Mouse (Mus musculus): ENCODE results near the gene Tirap. TPM values are rescaled to one million over a fixed set of nuclear protein-coding genes. Genes with fewer than 3 reads are reported as not detected.

Tirap gene
- 10.7 and 12.3 TPM in 2 replicates for polyA plus RNA-seq (2015; fragmentation: Nextera tagmentation; extraction: Ambion mirVana)

DNA sequence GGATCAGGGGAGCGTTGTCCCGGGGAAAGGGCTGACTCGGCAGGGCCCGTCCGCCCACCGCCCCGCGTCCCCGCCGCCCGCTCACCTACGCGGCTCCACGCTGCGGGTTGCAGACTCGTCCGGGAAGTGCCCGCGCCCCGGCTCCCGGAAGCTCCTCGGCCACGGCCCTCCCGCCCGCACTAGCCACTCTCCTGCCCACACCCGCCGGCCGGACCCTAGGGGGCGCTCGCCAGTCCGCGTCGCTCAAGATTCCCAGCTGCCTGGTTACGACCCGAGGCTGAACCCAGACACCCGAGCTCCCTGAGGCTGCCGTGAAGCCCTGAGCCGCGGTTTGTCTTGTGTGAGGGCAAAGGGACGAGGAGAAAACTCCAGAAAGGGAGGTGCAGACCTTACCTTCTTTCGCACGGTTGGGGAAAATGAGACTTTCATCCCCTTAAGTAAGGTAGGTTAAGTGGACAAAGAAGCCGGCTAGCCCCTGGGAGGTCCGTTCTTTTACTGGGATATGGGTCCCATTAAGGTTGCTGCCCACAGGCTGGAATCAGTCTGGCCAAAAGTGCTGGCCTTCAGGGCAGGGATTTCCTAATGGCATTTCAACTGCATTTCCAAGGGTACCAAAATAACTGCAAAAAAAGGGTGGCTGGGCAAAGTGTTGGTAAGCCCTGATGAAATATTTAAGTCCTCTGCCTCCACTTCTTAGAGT, at the start of gene Tirap, which contains the start of gene Srpr:
Tirap (minus strand) TSS at position 520 of the 700 bp plus-strand sequence.
Srpr (plus strand) TSS at position 404 of the 700 bp plus-strand sequence.
- Histone ChIP-seq H3K4me3 (replicated peaks) (peak within 1 kb of the TSS; percentile 72), H3K4me1 (peaks cover 12% of the 10 kb centered on the region), H3K27ac (replicated peaks) (peak within 1 kb of the TSS; percentile 84), H3K27me3 (no peaks in the 10 kb centered on the region), H3K36me3 (peaks cover 7% of the 10 kb centered on the region), H3K4me2 (replicated peaks) (peak within 1 kb of the TSS; percentile 69), H3K9ac (peak within 1 kb of the TSS; percentile 54), H3K9me3 (replicated peaks) (no peaks in the 10 kb centered on the region)
- peak; percentile 87 for ATAC-seq (ENCODE audit: insufficient number of reproducible peaks, low FRiP score, low TSS enrichment, low read depth)
- WGBS, result under 1% methylated on average over 44 of the region's 44 CpGs

DNA sequence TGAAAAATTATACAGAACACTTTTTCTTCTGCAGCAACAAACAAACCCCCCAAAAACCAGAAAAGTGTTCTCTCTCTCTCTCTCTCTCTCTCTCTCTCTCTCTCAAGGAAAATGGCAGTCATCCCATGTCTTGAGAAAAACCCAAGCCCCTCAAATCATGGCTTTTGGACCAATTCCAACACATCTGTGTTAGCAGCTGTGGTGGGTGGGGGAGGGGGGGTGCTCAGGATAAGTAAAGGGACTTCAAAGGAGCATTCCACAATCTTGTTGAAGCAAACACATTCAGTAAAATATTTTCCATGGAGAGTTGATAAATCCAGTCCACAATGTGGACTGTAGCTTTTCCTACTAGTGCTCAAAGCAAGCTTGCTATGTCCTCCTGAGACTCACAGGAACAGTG, 49.4 kb upstream of the Tirap start:
- no peak overlapping the region; the same call in 1 of the 2 replicates for H3K27ac ChIP-seq (replicated peaks)
- H3K36me3 ChIP-seq, result no peaks in the 10 kb centered on the region
- H3K4me2 ChIP-seq (replicated peaks), result no peak overlapping the region
- H3K9ac ChIP-seq, result no peak overlapping the region
- H3K4me3 ChIP-seq (replicated peaks), result no peak overlapping the region
- 0 out of 2 replicates have a peak, but pooled peaks have one; percentile 51 for ATAC-seq (ENCODE audit: insufficient number of reproducible peaks, low FRiP score, low TSS enrichment, low read depth)
- peaks cover 11% of the 10 kb centered on the region for H3K4me1 ChIP-seq
- no peaks in the 10 kb centered on the region for H3K27me3 ChIP-seq
- no peaks in the 10 kb centered on the region for H3K9me3 ChIP-seq (replicated peaks)

- Histone ChIP-seq H3K27ac (replicated peaks) (no peak overlapping the region), H3K4me1 (peaks cover 11% of the 10 kb centered on the region), H3K4me2 (replicated peaks) (no peak overlapping the region), H3K4me3 (replicated peaks) (no peak overlapping the region), H3K27me3 (no peaks in the 10 kb centered on the region), H3K9me3 (replicated peaks) (no peaks in the 10 kb centered on the region), H3K9ac (no peak overlapping the region), H3K36me3 (no peaks in the 10 kb centered on the region)
- ATAC-seq (ENCODE audit: insufficient number of reproducible peaks, low FRiP score, low TSS enrichment, low read depth), result no peak
- WGBS, result 62% methylated on average over 2 of the region's 2 CpGs
Measured at GRCm38 (mm10) chr9:35247405-35247804, 47.3 kb upstream of the Tirap start.

DNA sequence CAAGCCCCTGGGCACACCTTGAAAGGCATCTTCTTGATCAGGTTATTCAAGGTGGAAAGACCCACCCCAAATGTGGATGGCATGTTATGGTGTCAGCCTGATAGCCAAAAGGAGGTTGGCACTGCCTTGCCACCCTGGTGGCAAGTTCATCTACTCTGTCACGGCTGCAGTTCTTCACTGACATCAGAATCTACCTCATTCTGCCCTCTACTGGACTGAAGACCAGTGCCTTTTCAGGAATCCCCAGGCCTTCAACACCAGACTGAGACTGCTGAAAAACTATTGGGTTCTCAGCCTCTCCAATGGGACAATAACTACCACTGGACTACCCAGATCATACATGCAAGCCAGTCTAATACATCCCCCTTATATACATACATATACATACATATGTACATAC, 39.6 kb upstream of the Tirap start:
- Histone ChIP-seq H3K4me2 (replicated peaks) (no peak overlapping the region), H3K27me3 (no peaks in the 10 kb centered on the region), H3K4me1 (no peaks in the 10 kb centered on the region; the same call in 1 of the 2 replicates), H3K9me3 (replicated peaks) (no peaks in the 10 kb centered on the region), H3K4me3 (replicated peaks) (no peak overlapping the region), H3K9ac (no peak overlapping the region), H3K27ac (replicated peaks) (no peak overlapping the region), H3K36me3 (0 out of 2 replicates have a peak, but pooled peaks cover 4% of the 10 kb centered on the region)
- ATAC-seq (ENCODE audit: insufficient number of reproducible peaks, low FRiP score, low TSS enrichment, low read depth), result no peak
- WGBS, result 81% methylated on average over 1 of the region's 1 CpGs

GRCm38 (mm10) chr9:35238915-35239571, 39.0 kb upstream of the Tirap start:
- Histone ChIP-seq H3K4me2 (replicated peaks) (no peak overlapping the region), H3K9me3 (replicated peaks) (no peaks in the 10 kb centered on the region), H3K4me1 (no peaks in the 10 kb centered on the region; the same call in 1 of the 2 replicates), H3K36me3 (0 out of 2 replicates have a peak, but pooled peaks cover 8% of the 10 kb centered on the region), H3K27ac (replicated peaks) (no peak overlapping the region), H3K27me3 (no peaks in the 10 kb centered on the region), H3K4me3 (replicated peaks) (no peak overlapping the region), H3K9ac (no peak overlapping the region)
- no peak for ATAC-seq (ENCODE audit: insufficient number of reproducible peaks, low FRiP score, low TSS enrichment, low read depth)
- WGBS, result 64% methylated on average over 6 of the region's 6 CpGs

- Histone ChIP-seq H3K4me3 (replicated peaks) (no peak overlapping the region), H3K27me3 (no peaks in the 10 kb centered on the region), H3K4me1 (no peaks in the 10 kb centered on the region; the same call in 1 of the 2 replicates), H3K9me3 (replicated peaks) (no peaks in the 10 kb centered on the region), H3K27ac (replicated peaks) (no peak overlapping the region), H3K4me2 (replicated peaks) (no peak overlapping the region), H3K9ac (no peak overlapping the region), H3K36me3 (peaks cover 13% of the 10 kb centered on the region; the same call in 1 of the 2 replicates)
- WGBS, result 94% methylated on average over 1 of the region's 1 CpGs
- no peak for ATAC-seq (ENCODE audit: insufficient number of reproducible peaks, low FRiP score, low TSS enrichment, low read depth)
Measured at GRCm38 (mm10) chr9:35238371-35238770, 38.3 kb upstream of the Tirap start.

- no peaks in the 10 kb centered on the region for H3K9me3 ChIP-seq (replicated peaks)
- H3K27me3 ChIP-seq, result no peaks in the 10 kb centered on the region
- H3K9ac ChIP-seq, result no peak overlapping the region
- peaks cover 24% of the 10 kb centered on the region for H3K36me3 ChIP-seq
- no peak overlapping the region for H3K4me2 ChIP-seq (replicated peaks)
- H3K4me3 ChIP-seq (replicated peaks), result no peak overlapping the region
- no peak for ATAC-seq (ENCODE audit: insufficient number of reproducible peaks, low FRiP score, low TSS enrichment, low read depth)
- H3K27ac ChIP-seq (replicated peaks), result no peak overlapping the region
- 54% methylated on average over 3 of the region's 3 CpGs for WGBS
- no peaks in the 10 kb centered on the region; the same call in 1 of the 2 replicates for H3K4me1 ChIP-seq
Measured at GRCm38 (mm10) chr9:35235996-35236395, 35.9 kb upstream of the Tirap start.

GRCm38 (mm10) chr9:35228671-35229070, 28.6 kb upstream of the Tirap start:
- peaks cover 32% of the 10 kb centered on the region for H3K36me3 ChIP-seq
- no peak overlapping the region for H3K9ac ChIP-seq
- no peak overlapping the region for H3K27ac ChIP-seq (replicated peaks)
- no peaks in the 10 kb centered on the region for H3K27me3 ChIP-seq
- ATAC-seq (ENCODE audit: insufficient number of reproducible peaks, low FRiP score, low TSS enrichment, low read depth), result no peak
- H3K9me3 ChIP-seq (replicated peaks), result no peaks in the 10 kb centered on the region
- WGBS, result 87% methylated on average over 3 of the region's 3 CpGs
- no peak overlapping the region for H3K4me2 ChIP-seq (replicated peaks)
- H3K4me1 ChIP-seq, result no peaks in the 10 kb centered on the region
- no peak overlapping the region for H3K4me3 ChIP-seq (replicated peaks)

DNA sequence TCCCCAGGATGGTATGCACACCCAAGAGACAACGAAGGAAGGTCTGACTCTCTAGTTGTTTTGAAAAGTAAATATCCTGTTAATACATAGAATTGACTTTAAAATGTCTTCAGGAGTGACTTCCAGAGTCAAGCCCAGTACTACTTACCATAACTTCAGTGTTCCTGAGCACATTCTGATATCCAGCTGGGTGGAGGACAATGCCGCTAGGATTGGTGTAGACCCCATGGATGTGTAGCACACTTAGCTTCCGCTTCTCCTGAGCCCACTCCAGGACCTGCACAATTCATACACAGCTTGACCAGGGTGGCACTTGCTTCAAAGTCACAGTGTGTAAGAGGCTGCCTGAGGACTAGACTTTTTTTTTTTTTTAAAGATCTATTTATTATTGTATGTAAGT, 23.4 kb upstream of the Tirap start:
- H3K4me3 ChIP-seq (replicated peaks), result no peak overlapping the region
- H3K27ac ChIP-seq (replicated peaks), result no peak overlapping the region
- H3K9ac ChIP-seq, result no peak overlapping the region
- H3K4me1 ChIP-seq, result no peaks in the 10 kb centered on the region
- no peak for ATAC-seq (ENCODE audit: insufficient number of reproducible peaks, low FRiP score, low TSS enrichment, low read depth)
- no peaks in the 10 kb centered on the region for H3K9me3 ChIP-seq (replicated peaks)
- H3K27me3 ChIP-seq, result no peaks in the 10 kb centered on the region
- H3K4me2 ChIP-seq (replicated peaks), result no peak overlapping the region
- peaks cover 53% of the 10 kb centered on the region for H3K36me3 ChIP-seq
- WGBS, result 97% methylated on average over 3 of the region's 3 CpGs

- ATAC-seq (ENCODE audit: insufficient number of reproducible peaks, low FRiP score, low TSS enrichment, low read depth), result no peak
- no peak overlapping the region for H3K9ac ChIP-seq
- WGBS, result 71% methylated on average over 1 of the region's 1 CpGs
- no peaks in the 10 kb centered on the region for H3K9me3 ChIP-seq (replicated peaks)
- H3K4me2 ChIP-seq (replicated peaks), result no peak overlapping the region
- no peak overlapping the region for H3K27ac ChIP-seq (replicated peaks)
- H3K36me3 ChIP-seq, result peaks cover 78% of the 10 kb centered on the region
- no peaks in the 10 kb centered on the region for H3K4me1 ChIP-seq
- H3K4me3 ChIP-seq (replicated peaks), result no peak overlapping the region
- H3K27me3 ChIP-seq, result no peaks in the 10 kb centered on the region
Measured at GRCm38 (mm10) chr9:35217963-35218362, 17.9 kb upstream of the Tirap start.

DNA sequence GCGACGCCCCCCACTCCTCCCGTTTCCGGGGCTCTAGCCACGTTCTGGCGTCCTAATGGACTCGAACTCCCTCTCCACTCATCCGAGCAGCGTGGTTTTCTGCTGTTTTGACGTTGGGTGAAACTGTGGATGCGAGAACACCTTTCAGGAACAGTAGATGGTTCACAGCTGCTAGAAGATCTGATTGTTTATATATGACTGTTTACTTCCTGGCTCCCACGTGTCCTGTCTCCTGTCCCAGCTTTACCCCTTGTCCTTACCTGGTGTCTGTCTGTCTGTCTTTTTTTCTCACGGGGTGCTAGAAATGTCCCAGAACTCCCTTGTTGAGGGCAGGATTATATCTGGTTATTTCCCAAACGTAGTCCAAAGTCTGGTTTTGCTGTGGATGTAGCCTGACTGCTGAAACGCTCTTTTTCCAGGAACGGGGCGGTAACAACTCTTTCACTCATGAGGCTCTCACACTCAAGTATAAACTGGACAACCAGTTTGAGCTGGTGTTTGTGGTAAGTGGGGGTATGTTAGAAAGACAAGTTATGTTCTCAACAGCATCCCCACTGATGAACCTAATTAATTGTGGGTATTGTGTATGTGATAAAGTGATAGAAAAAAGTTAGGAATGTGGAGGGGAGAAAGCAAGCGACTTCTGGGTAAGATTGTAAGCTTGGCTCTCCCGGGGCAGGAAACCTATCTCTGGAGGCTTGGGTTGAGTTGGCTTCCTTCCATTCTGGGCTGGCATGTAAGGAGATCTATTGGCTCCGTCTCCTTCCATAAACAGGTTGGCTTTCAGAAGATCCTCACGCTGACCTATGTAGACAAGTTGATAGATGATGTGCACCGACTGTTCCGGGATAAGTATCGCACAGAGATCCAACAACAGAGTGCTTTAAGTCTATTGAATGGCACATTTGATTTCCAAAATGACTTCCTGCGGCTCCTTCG, 11.8 kb upstream of the Tirap start:
- WGBS, result 34% methylated on average over 26 of the region's 26 CpGs
- ATAC-seq (ENCODE audit: insufficient number of reproducible peaks, low FRiP score, low TSS enrichment, low read depth), result no peak
- Histone ChIP-seq H3K4me3 (replicated peaks) (peak overlapping the region; percentile 93), H3K36me3 (peaks cover 65% of the 10 kb centered on the region), H3K4me1 (peaks cover 20% of the 10 kb centered on the region), H3K27me3 (no peaks in the 10 kb centered on the region), H3K9me3 (replicated peaks) (no peaks in the 10 kb centered on the region), H3K27ac (replicated peaks) (peak overlapping the region; percentile 78), H3K4me2 (replicated peaks) (peak overlapping the region; percentile 85), H3K9ac (peak overlapping the region; percentile 82)
